Mouse (Mus musculus) forebrain, embryonic 14.5 days (tissue): ENCODE measurements around the gene Fam189a1. TPM values are rescaled to one million over a fixed set of nuclear protein-coding genes. Genes with fewer than 3 reads are reported as not detected.

Experiments used
- ATAC-seq: fragments of 200-750 bp; cut with Nextera tagmentation; 2 replicates; pipeline ENCODE4 v1.8.0; 2017; ENCODE audit warnings: mild to moderate bottlenecking, moderate library complexity
- DNase-seq: peaks from one replicate; pipeline ENCODE4 v3.0.0-alpha.2; 2015; ENCODE audit warnings: low spot score
- H3K27ac ChIP-seq: fragments of 300-500 bp; sonication (generic); 2 replicates; pipeline ENCODE4 v1.5.1; 2014; ENCODE audit warnings: low read depth, mild to moderate bottlenecking, control low read depth, low read length, moderate library complexity
- H3K27me3 ChIP-seq: fragments of 300-500 bp; sonication (generic); replicated peaks from 2 replicates; pipeline ENCODE4 v1.6.1; 2014; ENCODE audit warnings: low read length, control low read depth, mixed read lengths; ENCODE audit not compliant: control insufficient read depth, insufficient read depth
- H3K36me3 ChIP-seq: fragments of 300-500 bp; sonication (generic); 2 replicates; pipeline ENCODE4 v1.6.1; 2014; ENCODE audit warnings: low read length, control low read depth; ENCODE audit not compliant: control insufficient read depth, insufficient read depth
- H3K4me1 ChIP-seq: fragments of 300-500 bp; sonication (generic); 2 replicates; pipeline ENCODE4 v1.6.1; 2014; ENCODE audit warnings: antibody characterized with exemption, low read length, control low read depth; ENCODE audit not compliant: control insufficient read depth, insufficient read depth
- H3K4me2 ChIP-seq: fragments of 300-500 bp; sonication (generic); 2 replicates; pipeline ENCODE4 v1.6.1; 2014; ENCODE audit warnings: mild to moderate bottlenecking, control low read depth, low read length
- H3K4me3 ChIP-seq: fragments of 300-500 bp; sonication (generic); 2 replicates; pipeline ENCODE4 v1.5.1; 2014; ENCODE audit warnings: low read depth, low read length, control low read depth
- H3K9ac ChIP-seq: fragments of 300-500 bp; sonication (generic); 2 replicates; pipeline ENCODE4 v1.6.1; 2014; ENCODE audit warnings: mild to moderate bottlenecking, low read length, control low read depth, moderate library complexity
- H3K9me3 ChIP-seq: fragments of 300-500 bp; sonication (generic); replicated peaks from 2 replicates; pipeline ENCODE4 v1.6.1; 2016; ENCODE audit warnings: low read length, control low read depth, mixed read lengths; ENCODE audit not compliant: control insufficient read depth
- WGBS: fragments of 180-500 bp; shearing (Covaris S2); extraction: QIAGEN DNeasy Blood & Tissue Kit; methylation state at CpG from one replicate; pipeline ENCODE4 v1.1.7; 2014; 5-methylcytosine and 5-hydroxymethylcytosine counted together
- polyA plus RNA-seq: library from polyadenylated mRNA; unstranded; fragments of >200 nt; fragmentation: Nextera tagmentation; extraction: Ambion mirVana; gene quantifications from 2 replicates; pipeline ENCODE4 v1.2.1, GENCODE M21; 2014

The Fam189a1 gene
- polyA plus RNA-seq, 1 experiment from 2014 or later, result 2.6 TPM

DNA sequence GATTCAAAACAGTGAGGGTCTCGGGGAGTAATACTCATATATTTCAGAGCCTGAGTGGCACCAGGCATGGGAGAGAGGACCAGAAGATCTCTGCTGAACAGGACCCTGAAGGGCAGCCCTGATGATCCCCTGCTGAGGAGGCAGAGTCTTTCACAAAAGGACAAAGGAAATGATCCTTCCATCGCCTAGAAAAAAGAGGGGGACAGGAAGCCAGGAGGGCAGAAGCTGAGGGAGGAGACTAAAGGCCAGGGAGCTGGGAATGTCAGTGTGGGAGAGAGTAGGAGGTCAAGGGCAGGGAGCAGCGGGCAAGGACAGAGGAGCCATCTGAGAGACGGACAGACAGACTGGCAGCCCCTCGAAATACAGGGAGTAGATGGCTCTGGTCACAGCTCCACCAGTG is 91.7 kb downstream of the Fam189a1 start:
- H3K36me3 ChIP-seq, result no peaks in the 10 kb centered on the region
- H3K27ac ChIP-seq, result no peak overlapping the region
- no peaks in the 10 kb centered on the region for H3K27me3 ChIP-seq
- H3K4me1 ChIP-seq, result no peaks in the 10 kb centered on the region
- H3K9me3 ChIP-seq, result no peaks in the 10 kb centered on the region
- H3K4me3 ChIP-seq, result no peak overlapping the region
- DNase-seq (no peak), ATAC-seq (no peak)
- no peak overlapping the region for H3K9ac ChIP-seq
- no peak overlapping the region for H3K4me2 ChIP-seq
- 15% methylated on average over 5 of the region's 5 CpGs for WGBS

DNA sequence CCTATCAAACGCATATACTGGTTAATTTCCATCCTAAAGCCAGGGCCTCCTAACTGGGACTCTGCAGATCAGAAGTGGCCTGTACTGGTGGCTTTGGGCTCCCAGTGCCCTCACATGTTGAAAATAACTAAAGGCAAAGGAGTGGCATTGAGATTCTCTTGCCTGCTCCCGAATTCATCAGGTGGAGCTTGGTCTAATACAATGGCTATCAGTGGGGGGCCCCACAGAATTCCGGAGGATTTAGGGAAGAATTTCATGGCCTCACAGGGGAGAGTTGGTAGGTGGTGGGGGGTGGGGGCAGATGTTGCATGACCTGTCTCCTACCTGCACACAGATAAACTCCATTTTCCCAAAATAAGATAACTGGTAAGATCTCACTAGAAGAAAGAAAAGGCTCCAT is 92.3 kb downstream of the Fam189a1 start:
- Histone ChIP-seq H3K9ac (no peak overlapping the region), H3K4me2 (no peak overlapping the region), H3K4me3 (no peak overlapping the region), H3K27me3 (no peaks in the 10 kb centered on the region), H3K27ac (no peak overlapping the region), H3K4me1 (no peaks in the 10 kb centered on the region), H3K9me3 (no peaks in the 10 kb centered on the region), H3K36me3 (no peaks in the 10 kb centered on the region)
- DNase-seq (no peak), ATAC-seq (no peak)
- 3% methylated on average over 3 of the region's 3 CpGs for WGBS

- 60% methylated on average over 7 of the region's 7 CpGs for WGBS
- DNase-seq (peak; percentile 69), ATAC-seq (peak; percentile 86)
- no peaks in the 10 kb centered on the region for H3K27me3 ChIP-seq
- no peak overlapping the region for H3K4me2 ChIP-seq
- no peak overlapping the region for H3K9ac ChIP-seq
- H3K4me1 ChIP-seq, result no peaks in the 10 kb centered on the region
- H3K36me3 ChIP-seq, result no peaks in the 10 kb centered on the region
- no peak overlapping the region for H3K27ac ChIP-seq
- H3K4me3 ChIP-seq, result no peak overlapping the region
- no peaks in the 10 kb centered on the region for H3K9me3 ChIP-seq
Observed at GRCm38 (mm10) chr7:65060163-65060799, 96.1 kb downstream of the Fam189a1 start.

GRCm38 (mm10) chr7:65056864-65057263 is 99.5 kb downstream of the Fam189a1 start:
- no peak overlapping the region for H3K9ac ChIP-seq
- peak; percentile 54 for DNase-seq
- WGBS, result 46% methylated on average over 6 of the region's 6 CpGs
- no peak overlapping the region for H3K27ac ChIP-seq
- no peaks in the 10 kb centered on the region for H3K36me3 ChIP-seq
- no peaks in the 10 kb centered on the region for H3K9me3 ChIP-seq
- no peaks in the 10 kb centered on the region for H3K4me1 ChIP-seq
- no peak overlapping the region for H3K4me2 ChIP-seq
- no peak overlapping the region for H3K4me3 ChIP-seq
- ATAC-seq, result peak; percentile 35; the same call in 1 of the 2 replicates
- no peaks in the 10 kb centered on the region for H3K27me3 ChIP-seq

GRCm38 (mm10) chr7:65051986-65052385 is 104.4 kb downstream of the Fam189a1 start:
- Histone ChIP-seq H3K4me3 (no peak overlapping the region), H3K27ac (no peak overlapping the region), H3K9ac (no peak overlapping the region), H3K27me3 (no peaks in the 10 kb centered on the region), H3K4me1 (no peaks in the 10 kb centered on the region), H3K4me2 (no peak overlapping the region), H3K36me3 (no peaks in the 10 kb centered on the region), H3K9me3 (no peaks in the 10 kb centered on the region)
- WGBS, result 68% methylated on average over 1 of the region's 1 CpGs
- DNase-seq (no peak), ATAC-seq (no peak)

DNA sequence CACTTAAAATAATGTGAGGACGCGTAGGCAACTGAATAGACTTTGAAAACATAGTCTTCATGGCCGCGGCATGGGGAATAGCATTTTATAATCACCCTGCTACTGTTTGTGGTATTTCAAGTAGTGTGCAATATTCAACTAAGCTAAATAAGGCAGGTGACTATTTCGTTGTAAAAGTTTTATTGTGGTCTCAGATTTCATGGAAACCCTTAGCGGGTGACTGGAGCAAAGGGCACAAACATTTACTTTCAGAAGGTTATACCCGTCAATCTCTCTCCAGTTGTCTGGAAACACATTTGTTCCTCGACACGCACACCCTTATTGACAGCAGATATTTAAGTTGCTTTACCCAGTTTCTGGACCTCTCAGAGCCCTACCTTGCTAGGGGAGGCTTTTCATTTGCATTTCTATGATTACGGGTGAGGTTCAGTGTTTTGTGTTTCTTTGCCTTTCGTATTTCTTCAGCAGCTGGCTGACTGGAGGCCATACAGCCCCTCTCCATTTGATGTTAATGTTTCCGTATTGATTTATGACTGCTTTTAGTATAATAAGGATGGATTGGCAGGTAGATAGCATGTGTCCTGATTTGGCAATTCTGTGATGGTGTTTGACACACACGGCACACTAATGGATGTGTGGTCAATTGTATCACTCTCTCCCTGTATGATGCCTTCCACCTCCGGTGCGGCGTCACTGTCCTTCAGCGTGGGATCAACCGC is 107.0 kb downstream of the Fam189a1 start:
- Histone ChIP-seq H3K4me3 (no peak overlapping the region), H3K9ac (no peak overlapping the region), H3K27me3 (no peaks in the 10 kb centered on the region), H3K4me1 (0 out of 2 replicates have a peak, but pooled peaks cover 2% of the 10 kb centered on the region), H3K9me3 (no peaks in the 10 kb centered on the region), H3K27ac (no peak overlapping the region), H3K36me3 (no peaks in the 10 kb centered on the region), H3K4me2 (no peak overlapping the region)
- whole genome bisulfite sequencing, result 86% methylated on average over 18 of the region's 18 CpGs
- DNase-seq (no peak), ATAC-seq (no peak)

DNA sequence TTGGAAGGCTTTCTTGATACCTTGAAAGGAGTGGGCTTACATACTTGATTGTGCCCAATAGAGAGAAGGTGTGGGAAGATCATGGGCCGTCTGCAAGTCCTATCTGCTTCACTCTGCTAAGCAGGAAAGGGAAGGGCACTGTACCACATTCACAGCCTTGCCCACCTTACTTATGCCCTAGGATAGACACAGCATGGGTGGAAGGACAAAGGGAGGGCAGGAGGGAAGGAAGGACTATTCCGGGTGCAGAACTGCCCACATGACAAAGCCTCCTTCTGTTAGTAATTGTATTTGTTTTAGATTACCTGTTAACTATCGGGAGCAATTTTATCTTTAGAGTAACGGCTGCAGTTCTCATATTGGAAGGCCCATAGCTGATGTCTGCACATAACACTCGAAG is 108.7 kb downstream of the Fam189a1 start:
- no peaks in the 10 kb centered on the region for H3K27me3 ChIP-seq
- DNase-seq (no peak), ATAC-seq (no peak)
- no peak overlapping the region for H3K4me2 ChIP-seq
- H3K4me3 ChIP-seq, result no peak overlapping the region
- no peak overlapping the region for H3K27ac ChIP-seq
- H3K9me3 ChIP-seq, result no peaks in the 10 kb centered on the region
- 0 out of 2 replicates have a peak, but pooled peaks cover 2% of the 10 kb centered on the region for H3K4me1 ChIP-seq
- H3K9ac ChIP-seq, result no peak overlapping the region
- WGBS, result 73% methylated on average over 5 of the region's 5 CpGs
- no peaks in the 10 kb centered on the region for H3K36me3 ChIP-seq

DNA sequence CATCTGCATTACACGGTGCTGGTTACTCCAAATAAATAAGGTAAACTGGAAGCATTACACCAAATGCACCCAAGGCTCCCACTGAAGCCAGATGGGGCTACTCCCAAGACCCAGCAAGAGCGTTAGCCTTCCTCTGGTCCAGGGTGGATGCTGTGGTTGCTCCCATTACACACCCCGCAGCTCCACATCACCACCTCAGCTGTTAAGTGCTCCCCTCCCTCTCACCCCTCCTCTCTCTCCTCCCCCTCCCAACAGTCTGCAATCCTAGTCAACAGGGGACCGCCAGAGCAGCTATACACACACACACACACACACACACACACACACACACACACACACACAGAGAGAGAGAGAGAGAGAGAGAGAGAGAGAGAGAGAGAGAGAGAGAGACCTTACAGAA is 109.7 kb downstream of the Fam189a1 start:
- ATAC-seq, result peak; percentile 66
- 47% methylated on average over 3 of the region's 4 CpGs for WGBS

GRCm38 (mm10) chr7:65044280-65044679 is 112.1 kb downstream of the Fam189a1 start:
- H3K27me3 ChIP-seq, result no peaks in the 10 kb centered on the region
- 0 out of 2 replicates have a peak, but pooled peaks cover 2% of the 10 kb centered on the region for H3K4me1 ChIP-seq
- no peak overlapping the region for H3K4me2 ChIP-seq
- no peaks in the 10 kb centered on the region for H3K36me3 ChIP-seq
- DNase-seq (no peak), ATAC-seq (no peak)
- H3K4me3 ChIP-seq, result no peak overlapping the region
- H3K9ac ChIP-seq, result no peak overlapping the region
- no peaks in the 10 kb centered on the region for H3K9me3 ChIP-seq
- 79% methylated on average over 6 of the region's 6 CpGs for WGBS
- no peak overlapping the region for H3K27ac ChIP-seq

More for the DNA sequence above, 109.7 kb downstream of the Fam189a1 start:
- Histone ChIP-seq H3K9me3 (no peaks in the 10 kb centered on the region), H3K36me3 (no peaks in the 10 kb centered on the region), H3K27me3 (no peaks in the 10 kb centered on the region), H3K4me1 (0 out of 2 replicates have a peak, but pooled peaks cover 2% of the 10 kb centered on the region), H3K4me3 (no peak overlapping the region), H3K9ac (no peak overlapping the region), H3K27ac (no peak overlapping the region), H3K4me2 (no peak overlapping the region)
- DNase-seq, result no peak
